Mouse (Mus musculus) hindbrain, embryonic 11.5 days (tissue): ENCODE data around the gene 1700021F05Rik. TPM values are rescaled to one million over a fixed set of nuclear protein-coding genes. Genes with fewer than 3 reads are reported as not detected.

ENCODE experiments used
- polyA plus RNA-seq: library from polyadenylated mRNA; unstranded; fragments of >200 nt; fragmentation: Nextera tagmentation; extraction: Ambion mirVana; gene quantifications from 2 replicates; pipeline ENCODE4 v1.2.1, GENCODE M21; 2014

1700021F05Rik gene
- polyA plus RNA-seq, 1 experiment from 2014 or later = 76.2 TPM

Other genes with a start within 250 kb of the 1700021F05Rik start
- gene Bend3, start 62.2 kb downstream of the 1700021F05Rik start, polyA plus RNA-seq = 8.7 and 8.8 TPM in 2 replicates
- gene Gm9803, start 16.9 kb downstream of the 1700021F05Rik start, polyA plus RNA-seq = 9.6 and 16.8 TPM in 2 replicates
- 783 and 816 TPM in 2 replicates for gene Cd24a, start 37.3 kb upstream of the 1700021F05Rik start, polyA plus RNA-seq